Mouse (Mus musculus): ENCODE data around the gene Bdh1. TPM values are rescaled to one million over a fixed set of nuclear protein-coding genes. Genes with fewer than 3 reads are reported as not detected.

Gene Bdh1
- polyA plus RNA-seq, 1 experiment from 2014 or later, result 98.2 TPM

DNA sequence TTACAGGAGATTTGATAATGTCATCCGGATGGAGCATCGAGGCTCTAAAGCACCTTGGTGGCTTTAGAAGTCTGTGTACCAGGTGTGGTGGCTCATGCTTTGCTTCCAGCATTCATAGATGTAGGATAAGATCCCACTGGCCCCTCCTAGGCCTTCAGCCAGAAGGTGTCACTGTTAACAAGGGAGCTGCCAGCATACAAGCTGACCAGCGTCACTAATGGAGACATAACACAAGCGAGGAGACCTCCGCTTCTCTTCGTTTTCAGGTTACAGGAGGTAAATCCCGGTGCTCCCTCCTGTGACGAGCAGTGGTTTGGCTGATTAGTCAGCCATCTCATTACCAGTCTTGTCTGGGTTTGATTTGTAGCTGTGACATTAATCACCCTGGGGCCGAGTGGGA, 14.0 kb downstream of the Bdh1 start:
- Histone ChIP-seq H3K4me3 (replicated peaks; ENCODE audit: low read length) (no peak overlapping the region), H3K27me3 (ENCODE audit: control insufficient read depth, insufficient read depth, low read length) (no peaks in the 10 kb centered on the region), H3K36me3 (ENCODE audit: control insufficient read depth, insufficient read depth, low read length) (peaks cover 14% of the 10 kb centered on the region), H3K4me1 (ENCODE audit: control insufficient read depth, insufficient read depth, low read length) (peaks cover 12% of the 10 kb centered on the region), H3K27ac (ENCODE audit: low read length) (no peak overlapping the region), H3K9ac (ENCODE audit: low read length) (no peak overlapping the region), H3K4me2 (ENCODE audit: low read depth, low read length) (no peak overlapping the region), H3K9me3 (replicated peaks; ENCODE audit: control insufficient read depth, low read length) (no peaks in the 10 kb centered on the region)
- ATAC-seq (ENCODE audit: insufficient read depth, low FRiP score), result no peak
- 47% methylated on average over 9 of the region's 9 CpGs for WGBS

DNA sequence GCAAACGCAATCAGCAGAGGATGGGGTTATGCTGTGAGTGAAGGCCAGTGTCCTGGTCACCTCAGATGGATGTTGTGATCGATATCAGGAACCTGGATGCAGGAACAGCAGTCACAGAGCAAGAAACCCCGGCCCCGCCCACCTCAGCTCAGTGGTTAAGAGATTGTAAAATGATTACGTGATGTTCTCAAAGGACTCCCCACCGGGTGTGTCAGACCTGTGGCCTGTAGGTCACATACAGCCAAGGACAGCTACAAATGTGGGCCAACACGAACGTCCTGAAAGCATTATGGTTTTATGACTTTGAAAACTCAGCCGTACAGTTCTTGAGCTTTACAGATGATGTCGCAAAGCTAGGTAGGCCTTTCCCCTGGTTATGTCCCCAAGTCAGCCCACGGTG, 15.3 kb downstream of the Bdh1 start:
- Histone ChIP-seq H3K4me3 (replicated peaks; ENCODE audit: low read length) (no peak overlapping the region), H3K27ac (ENCODE audit: low read length) (no peak overlapping the region), H3K36me3 (ENCODE audit: control insufficient read depth, insufficient read depth, low read length) (peaks cover 14% of the 10 kb centered on the region), H3K4me1 (ENCODE audit: control insufficient read depth, insufficient read depth, low read length) (peaks cover 12% of the 10 kb centered on the region), H3K4me2 (ENCODE audit: low read depth, low read length) (no peak overlapping the region), H3K9me3 (replicated peaks; ENCODE audit: control insufficient read depth, low read length) (no peaks in the 10 kb centered on the region), H3K27me3 (ENCODE audit: control insufficient read depth, insufficient read depth, low read length) (no peaks in the 10 kb centered on the region), H3K9ac (ENCODE audit: low read length) (no peak overlapping the region)
- no peak for ATAC-seq (ENCODE audit: insufficient read depth, low FRiP score)
- WGBS, result 81% methylated on average over 11 of the region's 11 CpGs

DNA sequence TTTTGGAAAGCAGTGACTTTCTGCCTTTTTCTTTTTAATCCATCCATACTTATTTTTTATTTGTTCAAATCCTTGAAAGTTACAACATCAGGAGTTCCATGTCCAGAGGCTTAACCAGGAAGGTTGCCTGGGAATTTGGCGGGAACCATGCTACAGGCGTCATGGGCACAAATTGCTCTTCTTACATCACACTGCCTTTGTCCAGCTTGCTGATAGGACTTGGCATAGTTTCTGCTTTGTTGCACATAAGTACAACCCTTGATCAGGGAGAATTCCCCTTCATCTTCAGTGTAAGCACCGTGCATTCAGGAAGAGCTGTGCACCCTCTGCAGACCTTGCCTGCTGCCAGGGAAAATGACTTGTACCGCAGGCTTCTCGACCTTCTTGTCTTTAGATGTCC, 17.4 kb downstream of the Bdh1 start:
- Histone ChIP-seq H3K4me2 (ENCODE audit: low read depth, low read length) (no peak overlapping the region), H3K27ac (ENCODE audit: low read length) (no peak overlapping the region), H3K9me3 (replicated peaks; ENCODE audit: control insufficient read depth, low read length) (no peaks in the 10 kb centered on the region), H3K4me3 (replicated peaks; ENCODE audit: low read length) (no peak overlapping the region), H3K9ac (ENCODE audit: low read length) (no peak overlapping the region; the same call in 1 of the 2 replicates), H3K27me3 (ENCODE audit: control insufficient read depth, insufficient read depth, low read length) (no peaks in the 10 kb centered on the region), H3K4me1 (ENCODE audit: control insufficient read depth, insufficient read depth, low read length) (no peaks in the 10 kb centered on the region), H3K36me3 (ENCODE audit: control insufficient read depth, insufficient read depth, low read length) (peaks cover 14% of the 10 kb centered on the region)
- ATAC-seq (ENCODE audit: insufficient read depth, low FRiP score), result no peak
- 90% methylated on average over 5 of the region's 5 CpGs for WGBS

DNA sequence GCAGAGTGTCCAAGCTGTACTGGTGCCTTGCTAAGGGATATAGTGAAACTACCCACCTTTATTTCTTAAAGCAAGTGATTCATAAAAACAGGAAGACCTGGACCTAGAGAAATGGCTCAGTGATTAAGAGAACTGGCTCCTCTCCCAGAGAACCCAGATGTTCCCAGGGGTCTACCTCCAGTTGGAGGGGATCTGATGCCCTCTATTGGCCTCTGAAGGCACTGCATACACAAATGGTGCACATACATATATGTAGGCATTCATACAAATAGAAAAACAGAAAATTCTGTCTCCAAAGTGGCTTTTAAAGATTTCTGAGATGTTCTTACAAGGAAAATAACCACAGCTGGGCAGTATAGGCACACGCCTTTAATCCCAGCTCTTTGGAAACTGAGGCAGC, 18.0 kb downstream of the Bdh1 start:
- 94% methylated on average over 1 of the region's 1 CpGs for WGBS
- peaks cover 14% of the 10 kb centered on the region for H3K36me3 ChIP-seq (ENCODE audit: control insufficient read depth, insufficient read depth, low read length)
- no peak for ATAC-seq (ENCODE audit: insufficient read depth, low FRiP score)
- no peak overlapping the region for H3K27ac ChIP-seq (ENCODE audit: low read length)
- no peak overlapping the region for H3K4me3 ChIP-seq (replicated peaks; ENCODE audit: low read length)
- H3K4me2 ChIP-seq (ENCODE audit: low read depth, low read length), result no peak overlapping the region
- H3K4me1 ChIP-seq (ENCODE audit: control insufficient read depth, insufficient read depth, low read length), result 0 out of 2 replicates have a peak, but pooled peaks cover 3% of the 10 kb centered on the region
- no peaks in the 10 kb centered on the region for H3K27me3 ChIP-seq (ENCODE audit: control insufficient read depth, insufficient read depth, low read length)
- H3K9ac ChIP-seq (ENCODE audit: low read length), result no peak overlapping the region
- no peaks in the 10 kb centered on the region for H3K9me3 ChIP-seq (replicated peaks; ENCODE audit: control insufficient read depth, low read length)

DNA sequence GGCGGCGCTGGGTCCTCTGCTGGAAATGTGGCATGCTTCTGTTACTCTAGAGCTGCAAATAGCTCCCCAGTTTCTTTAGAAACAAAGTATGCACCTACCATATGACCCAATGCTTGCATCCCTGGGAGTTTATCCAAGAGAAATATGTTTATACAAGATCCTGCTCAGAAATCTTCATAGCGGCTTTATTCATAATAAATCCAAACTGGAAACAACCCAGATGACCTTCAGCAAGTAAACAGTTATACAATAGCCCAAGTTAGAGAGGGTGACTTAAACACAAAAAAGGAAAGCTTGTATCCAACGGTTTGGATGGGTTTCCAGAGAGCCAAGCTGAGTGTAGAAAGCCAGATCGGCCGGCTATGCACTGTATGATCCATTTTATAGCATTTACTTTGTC, 22.4 kb downstream of the Bdh1 start:
- H3K4me3 ChIP-seq (replicated peaks; ENCODE audit: low read length), result no peak overlapping the region
- no peak overlapping the region for H3K4me2 ChIP-seq (ENCODE audit: low read depth, low read length)
- no peak overlapping the region for H3K9ac ChIP-seq (ENCODE audit: low read length)
- H3K36me3 ChIP-seq (ENCODE audit: control insufficient read depth, insufficient read depth, low read length), result peaks cover 6% of the 10 kb centered on the region; the same call in 1 of the 2 replicates
- 57% methylated on average over 6 of the region's 6 CpGs for WGBS
- H3K27me3 ChIP-seq (ENCODE audit: control insufficient read depth, insufficient read depth, low read length), result no peaks in the 10 kb centered on the region
- H3K4me1 ChIP-seq (ENCODE audit: control insufficient read depth, insufficient read depth, low read length), result 0 out of 2 replicates have a peak, but pooled peaks cover 5% of the 10 kb centered on the region
- H3K27ac ChIP-seq (ENCODE audit: low read length), result peak overlapping the region; percentile 76
- H3K9me3 ChIP-seq (replicated peaks; ENCODE audit: control insufficient read depth, low read length), result no peaks in the 10 kb centered on the region
- no peak for ATAC-seq (ENCODE audit: insufficient read depth, low FRiP score)

DNA sequence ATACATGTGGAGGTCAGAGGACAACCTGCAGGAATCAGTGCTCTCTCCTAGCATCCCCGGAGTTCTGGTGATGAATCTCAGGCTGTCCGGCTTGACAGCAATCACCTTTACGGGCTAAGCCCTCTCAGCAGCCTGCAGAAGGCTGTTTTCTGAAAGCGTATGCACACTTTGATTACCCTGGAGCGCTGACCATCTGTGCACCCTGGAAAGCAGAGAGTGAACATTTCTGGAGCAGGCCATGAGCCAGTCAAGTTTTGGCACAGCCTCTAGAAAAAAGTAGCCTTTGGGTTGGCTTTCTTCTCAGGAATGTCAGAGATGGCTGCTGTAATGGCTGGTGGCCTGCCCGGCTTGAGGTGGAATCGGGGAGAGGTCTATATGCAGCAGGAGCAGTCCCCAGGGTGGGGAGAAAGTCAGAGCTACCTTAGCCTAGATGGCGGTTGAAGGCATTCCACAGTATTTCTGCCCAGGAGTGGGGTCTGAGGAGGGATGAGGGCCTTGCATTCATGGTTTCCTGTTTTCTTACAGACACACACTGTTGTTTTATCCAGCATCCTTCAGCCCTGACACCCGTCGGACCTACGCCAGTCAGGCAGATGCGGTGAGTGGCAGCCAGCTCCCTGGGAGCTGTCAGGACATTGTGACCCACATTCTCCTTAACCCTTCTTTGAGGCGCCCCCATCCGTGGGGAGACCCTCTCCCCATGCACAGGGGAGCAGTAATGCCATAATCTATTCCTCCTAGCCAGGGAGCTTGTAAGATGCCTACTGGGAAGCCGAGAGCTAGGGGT, 24.2 kb downstream of the Bdh1 start:
- no peaks in the 10 kb centered on the region for H3K9me3 ChIP-seq (replicated peaks; ENCODE audit: control insufficient read depth, low read length)
- no peaks in the 10 kb centered on the region for H3K36me3 ChIP-seq (ENCODE audit: control insufficient read depth, insufficient read depth, low read length)
- H3K27me3 ChIP-seq (ENCODE audit: control insufficient read depth, insufficient read depth, low read length), result no peaks in the 10 kb centered on the region
- no peak overlapping the region for H3K4me2 ChIP-seq (ENCODE audit: low read depth, low read length)
- no peak for ATAC-seq (ENCODE audit: insufficient read depth, low FRiP score)
- 72% methylated on average over 15 of the region's 15 CpGs for WGBS
- H3K27ac ChIP-seq (ENCODE audit: low read length), result no peak overlapping the region
- no peak overlapping the region for H3K4me3 ChIP-seq (replicated peaks; ENCODE audit: low read length)
- H3K9ac ChIP-seq (ENCODE audit: low read length), result no peak overlapping the region
- H3K4me1 ChIP-seq (ENCODE audit: control insufficient read depth, insufficient read depth, low read length), result 0 out of 2 replicates have a peak, but pooled peaks cover 5% of the 10 kb centered on the region

DNA sequence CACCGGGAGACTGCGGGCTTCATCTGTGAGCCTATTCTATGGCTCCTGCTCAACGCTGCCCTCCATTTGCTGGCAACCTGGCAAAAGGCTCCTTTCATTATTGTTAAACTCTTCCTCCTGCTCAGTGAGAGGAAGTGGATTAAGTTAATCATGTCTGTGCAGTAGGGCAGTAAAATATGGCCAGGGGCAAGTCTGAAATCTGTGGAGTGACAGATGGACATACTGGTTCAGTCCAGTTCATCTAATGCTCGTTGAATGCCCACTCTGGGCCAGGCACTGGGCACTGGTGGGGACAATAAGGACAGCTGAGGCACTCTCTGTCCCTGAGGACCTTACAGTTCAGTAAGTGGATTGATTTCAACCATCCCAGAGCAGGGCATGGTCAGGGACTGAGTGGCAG, 27.9 kb downstream of the Bdh1 start:
- H3K9ac ChIP-seq (ENCODE audit: low read length), result no peak overlapping the region
- WGBS, result 79% methylated on average over 4 of the region's 4 CpGs
- no peak overlapping the region for H3K4me2 ChIP-seq (ENCODE audit: low read depth, low read length)
- no peaks in the 10 kb centered on the region for H3K36me3 ChIP-seq (ENCODE audit: control insufficient read depth, insufficient read depth, low read length)
- H3K9me3 ChIP-seq (replicated peaks; ENCODE audit: control insufficient read depth, low read length), result no peaks in the 10 kb centered on the region
- no peak overlapping the region for H3K27ac ChIP-seq (ENCODE audit: low read length)
- no peaks in the 10 kb centered on the region for H3K27me3 ChIP-seq (ENCODE audit: control insufficient read depth, insufficient read depth, low read length)
- no peak overlapping the region for H3K4me3 ChIP-seq (replicated peaks; ENCODE audit: low read length)
- peaks cover 20% of the 10 kb centered on the region for H3K4me1 ChIP-seq (ENCODE audit: control insufficient read depth, insufficient read depth, low read length)
- no peak for ATAC-seq (ENCODE audit: insufficient read depth, low FRiP score)

DNA sequence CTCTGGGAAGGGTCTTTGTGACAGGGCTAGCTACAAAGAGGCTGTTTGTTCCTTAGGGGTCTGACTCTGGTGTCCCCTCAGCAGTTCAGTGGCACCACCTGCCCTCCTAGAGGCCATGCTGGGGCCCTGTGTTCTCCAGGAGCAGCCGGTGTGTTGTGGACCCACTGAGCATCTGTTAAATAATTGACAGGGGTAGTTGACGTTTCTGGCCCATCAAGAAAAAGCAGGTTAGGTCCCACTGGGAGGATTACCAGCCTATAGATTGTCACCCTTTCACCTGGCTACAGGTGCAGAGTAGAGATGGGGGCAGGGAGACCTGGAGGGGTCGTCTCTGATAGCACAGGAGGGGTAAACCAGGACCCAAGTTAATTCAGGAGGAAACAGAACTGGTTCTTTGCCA, 29.2 kb downstream of the Bdh1 start:
- no peak for ATAC-seq (ENCODE audit: insufficient read depth, low FRiP score)
- 66% methylated on average over 3 of the region's 3 CpGs for WGBS

DNA sequence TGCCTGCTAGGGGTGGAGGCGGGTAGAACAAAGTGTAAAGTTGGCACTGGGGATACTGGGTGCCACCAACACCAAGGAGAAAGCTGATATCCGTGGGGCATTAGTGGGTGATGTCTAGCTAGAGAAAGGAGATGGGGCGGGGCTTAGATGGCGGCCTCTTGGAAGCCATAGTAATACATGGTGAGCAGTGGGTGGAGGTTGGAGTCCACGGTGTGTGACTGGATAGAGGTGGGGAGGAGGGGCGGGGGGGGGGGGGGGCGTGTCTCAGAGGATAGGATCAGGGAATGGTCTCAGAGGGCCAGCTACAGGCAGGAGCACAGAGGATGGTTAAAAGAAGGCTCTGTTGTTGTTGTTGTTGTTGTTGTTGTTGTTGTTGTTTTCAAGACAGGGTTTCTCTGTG, 30.4 kb downstream of the Bdh1 start:
- ATAC-seq (ENCODE audit: insufficient read depth, low FRiP score), result no peak
- H3K36me3 ChIP-seq (ENCODE audit: control insufficient read depth, insufficient read depth, low read length), result no peaks in the 10 kb centered on the region

More for the DNA sequence above, 29.2 kb downstream of the Bdh1 start:
- Histone ChIP-seq H3K27ac (ENCODE audit: low read length) (no peak overlapping the region), H3K4me1 (ENCODE audit: control insufficient read depth, insufficient read depth, low read length) (peaks cover 21% of the 10 kb centered on the region), H3K4me3 (replicated peaks; ENCODE audit: low read length) (no peak overlapping the region), H3K4me2 (ENCODE audit: low read depth, low read length) (no peak overlapping the region), H3K9ac (ENCODE audit: low read length) (no peak overlapping the region), H3K27me3 (ENCODE audit: control insufficient read depth, insufficient read depth, low read length) (no peaks in the 10 kb centered on the region), H3K9me3 (replicated peaks; ENCODE audit: control insufficient read depth, low read length) (no peaks in the 10 kb centered on the region), H3K36me3 (ENCODE audit: control insufficient read depth, insufficient read depth, low read length) (no peaks in the 10 kb centered on the region)

More for the DNA sequence above, 30.4 kb downstream of the Bdh1 start:
- no peaks in the 10 kb centered on the region for H3K27me3 ChIP-seq (ENCODE audit: control insufficient read depth, insufficient read depth, low read length)
- H3K27ac ChIP-seq (ENCODE audit: low read length), result no peak overlapping the region
- 78% methylated on average over 5 of the region's 7 CpGs for WGBS
- no peaks in the 10 kb centered on the region for H3K9me3 ChIP-seq (replicated peaks; ENCODE audit: control insufficient read depth, low read length)
- H3K4me1 ChIP-seq (ENCODE audit: control insufficient read depth, insufficient read depth, low read length), result peaks cover 21% of the 10 kb centered on the region
- H3K4me2 ChIP-seq (ENCODE audit: low read depth, low read length), result no peak overlapping the region
- no peak overlapping the region for H3K9ac ChIP-seq (ENCODE audit: low read length)
- H3K4me3 ChIP-seq (replicated peaks; ENCODE audit: low read length), result no peak overlapping the region
